Mouse (Mus musculus) layer of hippocampus, adult 9-10 months (tissue): ENCODE data around the gene Tmem108.

Experiments used
- DNase-seq: peaks from one replicate; pipeline ENCODE4 v3.0.0; 2022; ENCODE audit warnings: low spot score

Tmem108 gene

DNA sequence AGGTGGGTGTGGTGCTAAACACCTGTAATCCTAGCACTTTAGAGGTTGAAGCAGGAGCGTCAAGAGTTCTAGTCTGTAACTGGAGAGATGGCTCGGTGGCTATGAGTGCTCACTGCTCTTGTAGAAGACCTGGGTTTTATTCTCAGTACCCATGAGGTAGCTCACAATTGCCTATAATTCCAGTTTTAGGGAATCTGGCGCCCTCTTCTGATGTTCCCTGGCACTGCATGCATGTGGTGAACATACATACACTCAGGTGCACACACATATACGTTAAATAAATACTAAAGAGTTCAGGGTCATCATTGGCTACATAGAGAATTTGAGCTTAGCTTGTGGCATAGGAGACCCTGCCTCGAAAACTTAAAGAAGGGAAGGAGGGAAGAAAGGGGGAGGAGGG is 317.0 kb downstream of the Tmem108 start:
- DNase-seq = no peak

DNA sequence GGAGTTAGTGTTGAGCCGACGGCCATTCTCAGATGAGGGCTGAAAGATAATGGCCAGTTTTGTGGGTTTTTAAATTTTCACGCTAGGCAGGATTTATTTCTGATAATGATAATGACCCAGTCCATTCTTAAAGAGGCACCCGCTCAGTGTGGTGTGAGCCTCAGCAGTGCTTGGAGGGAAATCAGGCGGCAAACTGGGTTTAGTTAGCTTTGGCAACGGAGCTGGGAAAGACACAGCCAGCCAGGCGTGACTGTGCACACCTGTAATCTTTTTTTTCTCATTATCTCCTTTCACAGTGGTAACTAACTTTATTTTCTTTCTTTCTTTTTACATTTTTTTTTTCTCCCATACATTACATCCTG is 317.8 kb downstream of the Tmem108 start:
- DNase-seq = no peak

DNA sequence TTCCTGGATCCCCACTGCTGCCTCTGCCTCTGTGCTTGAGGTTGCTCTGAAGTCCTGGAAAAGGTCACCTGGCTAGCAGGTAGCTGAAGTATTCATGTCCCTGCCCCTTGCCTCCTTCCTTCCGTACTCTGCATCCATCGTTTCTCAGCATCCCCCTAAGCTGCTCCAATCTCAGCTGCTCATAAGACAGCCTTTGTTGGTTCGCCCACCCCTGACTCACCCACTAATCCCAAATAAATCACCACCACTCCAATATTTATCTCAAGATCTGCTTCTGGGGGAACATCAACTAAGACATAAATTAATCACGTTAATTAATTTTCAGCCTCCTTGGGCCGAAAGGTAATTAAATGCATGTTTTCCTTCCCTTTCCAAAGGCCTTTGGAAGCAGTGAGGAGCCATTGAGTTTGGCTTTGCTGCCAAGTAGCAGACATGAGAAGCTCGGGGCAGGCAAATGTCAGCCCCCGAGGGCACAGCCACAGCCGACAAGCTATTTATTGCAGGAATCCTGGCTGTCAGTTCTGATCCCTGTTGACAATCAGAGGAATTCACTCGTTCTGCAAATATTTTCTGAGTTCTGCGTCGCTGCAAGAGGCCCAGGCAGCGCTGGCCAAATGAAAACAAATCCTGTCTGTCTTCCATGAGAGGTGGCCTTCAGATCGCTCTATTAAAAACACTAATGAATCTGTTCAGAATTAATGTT is 318.4 kb downstream of the Tmem108 start:
- DNase-seq = no peak

DNA sequence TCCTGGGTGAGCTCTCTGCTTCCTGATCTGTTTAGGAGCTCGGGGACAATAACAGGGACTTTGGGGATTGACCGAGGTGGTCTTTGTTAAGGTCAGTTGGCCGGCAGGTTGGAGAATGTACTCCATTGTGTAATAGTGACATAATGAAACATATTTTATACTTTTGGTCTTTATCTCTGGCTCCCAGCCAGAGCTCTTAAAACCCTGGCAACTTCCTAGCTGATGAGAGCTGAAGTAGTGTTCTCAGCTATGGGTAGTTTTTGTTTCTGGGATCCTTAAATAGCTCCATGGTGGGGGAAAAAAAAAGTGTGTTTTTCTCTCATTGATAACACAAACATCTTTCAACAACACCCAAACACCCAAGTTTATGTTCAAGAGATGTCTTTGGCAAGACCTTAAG is 321.0 kb downstream of the Tmem108 start:
- DNase-seq = no peak

DNA sequence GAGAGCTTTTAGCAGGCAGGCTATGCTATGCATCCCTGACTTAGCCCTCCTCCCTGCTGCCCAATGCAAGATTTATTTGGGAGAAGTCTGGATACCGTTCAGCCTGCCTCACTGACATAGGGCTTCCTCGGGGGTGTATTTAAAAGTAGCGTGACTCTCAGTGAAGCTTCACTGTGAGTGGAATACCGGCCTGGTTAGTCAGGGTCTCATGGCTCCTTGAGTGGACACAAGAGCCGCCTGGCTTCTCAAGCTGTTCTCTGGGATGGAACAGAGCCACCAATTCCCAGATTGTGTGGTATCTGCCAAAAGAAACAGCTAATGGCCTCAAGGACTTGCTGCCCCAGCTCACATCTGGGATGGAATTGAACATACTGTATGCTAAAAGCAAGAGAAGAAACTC is 324.5 kb downstream of the Tmem108 start:
- DNase-seq = no peak

DNA sequence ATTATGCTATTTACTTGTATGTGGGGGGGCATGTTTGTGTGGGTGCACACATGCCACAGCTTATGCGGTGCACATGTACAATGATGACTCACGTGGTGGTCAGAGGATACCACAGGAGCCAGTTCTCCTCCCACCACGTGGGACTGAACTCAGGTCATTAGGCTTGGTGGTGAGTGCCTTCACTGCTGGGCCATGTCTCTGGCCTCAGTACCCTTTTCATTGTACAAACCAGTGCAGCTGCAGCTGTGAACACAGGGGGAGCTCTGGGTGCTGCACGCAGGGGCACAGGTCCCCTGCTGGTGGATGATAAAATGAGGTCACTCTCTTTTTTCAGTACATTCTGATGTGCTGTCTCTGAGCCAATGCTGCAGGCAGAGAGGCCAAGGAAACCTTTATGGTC is 327.5 kb downstream of the Tmem108 start:
- no peak for DNase-seq
